Mouse (Mus musculus) kidney, adult 2 months (tissue): ENCODE results near the gene Phykpl.

Source experiments
- CTCF ChIP-seq: fragments of 200-500 bp; conservative IDR thresholded peaks from 2 replicates; pipeline ENCODE4 v1.5.1; 2011; ENCODE audit warnings: low read depth, mild to moderate bottlenecking, control low read depth, low read length, moderate library complexity, mixed read lengths; ENCODE audit not compliant: insufficient read depth, insufficient read length
- POLR2A ChIP-seq: fragments of 200-500 bp; IDR thresholded peaks from one replicate; pipeline ENCODE4 v1.6.1; 2011; ENCODE audit warnings: low read depth, low read length, control low read depth

GRCm38 (mm10) chr11:51619409-51620060 lies 35.0 kb downstream of the Phykpl start, which contains the start of gene Nhp2:
- TF ChIP-seq CTCF (no peak), POLR2A (no peak)
